Mouse (Mus musculus): ENCODE results near the gene Dnhd1.

DNA sequence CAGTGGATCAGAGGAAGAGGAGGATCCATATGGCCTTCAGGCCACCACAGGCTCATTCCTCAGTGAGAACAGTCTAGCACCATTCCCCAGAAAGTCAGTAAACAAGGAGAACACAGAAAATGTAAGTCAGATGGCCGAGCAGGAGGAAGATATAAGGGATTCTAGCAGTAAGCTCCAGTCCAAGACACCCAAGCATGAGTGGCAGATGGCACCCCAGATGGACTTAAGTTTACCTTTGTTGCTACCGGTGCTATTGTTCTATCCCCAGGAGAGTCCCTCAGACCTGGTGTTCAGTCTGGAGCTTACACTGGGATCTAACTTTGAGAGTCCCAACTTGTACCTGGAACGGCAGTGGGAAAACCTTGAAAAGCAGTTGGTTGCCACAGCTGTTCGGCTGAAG lies 53.2 kb downstream of the Dnhd1 start:
- no peak for TF ChIP-seq CTCF (IDR thresholded peaks at IDR 0.05; ENCODE audit: low read depth)
- no peak for TF ChIP-seq EP300 (IDR thresholded peaks at IDR 0.05; ENCODE audit: low read depth)

Data from liver, postnatal 0 days (tissue).